Comparison of ENCODE assay signal across 9 mouse cellular contexts in genomic region chr13:36577916-36578568, GRCm38 (mm10).
DNase-seq lines count a peak whose midpoint lies in the region; ATAC-seq lines count a peak whose summit lies in the region.
"Had no signal": no experiment of that assay in that cellular context is flagged by ENCODE, and none has a peak within 500 bp of the region (broad histone marks: within the 10 kb centered on the region; RNA-seq: fewer than 3 reads in every experiment).

No protein-coding gene starts in this region.

- H3K36me3 ChIP-seq in embryonic facial prominence, embryonic 13.5 days: no peaks in the 10 kb centered on the region
- no peaks in the 10 kb centered on the region for H3K36me3 ChIP-seq in hindbrain, embryonic 13.5 days
- H3K36me3 ChIP-seq in midbrain, embryonic 12.5 days: no peaks in the 10 kb centered on the region
- H3K36me3 ChIP-seq: G1E had no signal

- H3K27ac ChIP-seq in embryonic facial prominence, embryonic 13.5 days: no peak overlapping the region
- peak overlapping the region; percentile 40 for H3K27ac ChIP-seq in hindbrain, embryonic 13.5 days
- peak overlapping the region; percentile 20; the same call in 1 of the 2 replicates for H3K27ac ChIP-seq in midbrain, embryonic 12.5 days (replicated peaks)

- WGBS in embryonic facial prominence, embryonic 13.5 days: 50% methylated on average over 7 of the region's 7 CpGs
- WGBS in hindbrain, embryonic 13.5 days: 63% methylated on average over 7 of the region's 7 CpGs
- 66% methylated on average over 7 of the region's 7 CpGs for WGBS in midbrain, embryonic 12.5 days

- DNase-seq in heart, adult 9 months (ENCODE audit: low spot score in 2 of 2): peak; percentile 1 to 4
- no peak for DNase-seq in heart, adult 8-10 months (ENCODE audit: low spot score)
- no peak for DNase-seq in layer of hippocampus, adult 18-20 months (ENCODE audit: low spot score in 2 of 2)
- no peak for DNase-seq in right cerebral cortex, postnatal 4 days

- peaks cover 17% of the 10 kb centered on the region for H3K4me1 ChIP-seq in embryonic facial prominence, embryonic 13.5 days
- peaks cover 30% of the 10 kb centered on the region for H3K4me1 ChIP-seq in hindbrain, embryonic 13.5 days (replicated peaks)
- peaks cover 20% of the 10 kb centered on the region for H3K4me1 ChIP-seq in midbrain, embryonic 12.5 days

- no peak for ATAC-seq in embryonic facial prominence, embryonic 13.5 days (ENCODE audit: insufficient number of reproducible peaks, insufficient read depth, low FRiP score, low TSS enrichment, low read depth)
- ATAC-seq in hindbrain, embryonic 13.5 days (ENCODE audit: low FRiP score): peak; percentile 52
- peak; percentile 21 for ATAC-seq in midbrain, embryonic 12.5 days (ENCODE audit: low FRiP score, low read depth)
- no peak for ATAC-seq in inflammation-experienced regulatory T-cells, adult 6 months

- H3K9me3 ChIP-seq in embryonic facial prominence, embryonic 13.5 days: no peaks in the 10 kb centered on the region
- no peaks in the 10 kb centered on the region for H3K9me3 ChIP-seq in hindbrain, embryonic 13.5 days
- H3K9me3 ChIP-seq in midbrain, embryonic 12.5 days: no peaks in the 10 kb centered on the region
- H3K9me3 ChIP-seq: G1E had no signal

- H3K4me3 ChIP-seq in embryonic facial prominence, embryonic 13.5 days: peak overlapping the region; percentile 55
- H3K4me3 ChIP-seq in hindbrain, embryonic 13.5 days: peak overlapping the region; percentile 44; the same call in 1 of the 2 replicates
- H3K4me3 ChIP-seq in midbrain, embryonic 12.5 days: no peak overlapping the region

- peak overlapping the region; percentile 74 for H3K4me2 ChIP-seq in embryonic facial prominence, embryonic 13.5 days
- H3K4me2 ChIP-seq in hindbrain, embryonic 13.5 days: peak overlapping the region; percentile 59; the same call in 1 of the 2 replicates
- H3K4me2 ChIP-seq in midbrain, embryonic 12.5 days (replicated peaks): peak overlapping the region; percentile 62; the same call in 1 of the 2 replicates

- peaks cover 10% of the 10 kb centered on the region for H3K27me3 ChIP-seq in embryonic facial prominence, embryonic 13.5 days
- H3K27me3 ChIP-seq in hindbrain, embryonic 13.5 days: 0 out of 2 replicates have a peak, but pooled peaks cover 3% of the 10 kb centered on the region
- H3K27me3 ChIP-seq in midbrain, embryonic 12.5 days: peaks cover 5% of the 10 kb centered on the region; the same call in 1 of the 2 replicates

- no peak overlapping the region for H3K9ac ChIP-seq in embryonic facial prominence, embryonic 13.5 days
- no peak overlapping the region for H3K9ac ChIP-seq in hindbrain, embryonic 13.5 days
- H3K9ac ChIP-seq in midbrain, embryonic 12.5 days (replicated peaks): no peak overlapping the region

Comparison
In these comparisons a context has a peak if more than half of its experiments do, and no peak if none do; other contexts are left out.
1. DNase-seq: peak in heart, adult 9 months (2 of 2); none in heart, adult 8-10 months (single experiment), layer of hippocampus, adult 18-20 months (0 of 2) and right cerebral cortex, postnatal 4 days (single experiment).
2. ATAC-seq: peak in hindbrain, embryonic 13.5 days (single experiment) and midbrain, embryonic 12.5 days (single experiment); none in embryonic facial prominence, embryonic 13.5 days (single experiment) and inflammation-experienced regulatory T-cells, adult 6 months (single experiment).
3. Peak in every context shown above with its lines, with median percentiles within 50 percentile points of each other: H3K4me2 ChIP-seq.